Mouse (Mus musculus) cerebellum, adult 2 months (tissue): ENCODE measurements around the gene Atp2b4. TPM values are rescaled to one million over a fixed set of nuclear protein-coding genes. Genes with fewer than 3 reads are reported as not detected.

Source experiments
- DNase-seq, 2 experiments: peaks; one replicate each; pipeline ENCODE4 v3.0.0; 2021
- H3K27ac ChIP-seq: fragments of 200-500 bp; 2 replicates; pipeline ENCODE4 v1.5.1; 2012; ENCODE audit warnings: low read length, control low read depth, inconsistent platforms; ENCODE audit not compliant: insufficient read depth
- H3K27me3 ChIP-seq: fragments of 200-500 bp; 2 replicates; pipeline ENCODE4 v1.6.1; 2012; ENCODE audit warnings: inconsistent platforms, mild to moderate bottlenecking, low read length, moderate library complexity; ENCODE audit not compliant: control insufficient read depth, insufficient read depth
- H3K4me1 ChIP-seq: fragments of 200-500 bp; 2 replicates; pipeline ENCODE4 v1.6.1; 2011; ENCODE audit warnings: low read length; ENCODE audit not compliant: control insufficient read depth, insufficient read depth
- H3K4me3 ChIP-seq: fragments of 200-500 bp; replicated peaks from 2 replicates; pipeline ENCODE3; 2011; ENCODE audit warnings: mild to moderate bottlenecking, low read depth, low read length, control low read depth; ENCODE audit not compliant: insufficient read depth
- CTCF ChIP-seq: fragments of 200-500 bp; IDR thresholded peaks from 2 replicates; pipeline ENCODE4 v1.5.1; 2011; ENCODE audit warnings: low read depth, mild to moderate bottlenecking, control low read depth, low read length, moderate library complexity, borderline replicate concordance; ENCODE audit not compliant: insufficient read depth
- POLR2A ChIP-seq: fragments of 200-500 bp; IDR thresholded peaks from 2 replicates; pipeline ENCODE4 v1.6.1; 2011; ENCODE audit warnings: low read length, control low read depth, borderline replicate concordance; ENCODE audit not compliant: insufficient read depth
- WGBS: fragments of 180-500 bp; shearing (Covaris S2); methylation state at CpG from one replicate; pipeline ENCODE4 v1.1.7; 2018; 5-methylcytosine and 5-hydroxymethylcytosine counted together
- polyA plus RNA-seq: library from polyadenylated mRNA; depleted of rRNA; stranded (reverse); fragments of >200 nt; gene quantifications from 2 replicates; pipeline ENCODE4 v1.2.3, GENCODE M21; 2012

Atp2b4 gene
- polyA plus RNA-seq, 1 experiment, result 18.7 TPM

- Histone ChIP-seq H3K4me1 (no peaks in the 10 kb centered on the region), H3K27ac (no peak overlapping the region), H3K4me3 (no peak overlapping the region), H3K27me3 (no peaks in the 10 kb centered on the region)
- 58% methylated on average over 11 of the region's 11 CpGs for WGBS
- DNase-seq, result no peak
- no peak for TF ChIP-seq POLR2A
- TF ChIP-seq CTCF, result no peak
These were observed 136.5 kb downstream of the Atp2b4 start for GRCm38 (mm10) chr1:133664203-133664970.

- no peak for TF ChIP-seq CTCF
- no peak for TF ChIP-seq POLR2A
- H3K27ac ChIP-seq, result no peak overlapping the region
- H3K4me1 ChIP-seq, result peaks cover 1% of the 10 kb centered on the region; the same call in 1 of the 2 replicates
- no peaks in the 10 kb centered on the region for H3K27me3 ChIP-seq
- H3K4me3 ChIP-seq, result no peak overlapping the region
- no peak for DNase-seq
- WGBS, result 77% methylated on average over 4 of the region's 4 CpGs
These were observed 137.4 kb downstream of the Atp2b4 start for GRCm38 (mm10) chr1:133663427-133663826.

GRCm38 (mm10) chr1:133662941-133663340 is 137.9 kb downstream of the Atp2b4 start:
- Histone ChIP-seq H3K4me1 (peaks cover 3% of the 10 kb centered on the region; the same call in 1 of the 2 replicates), H3K27me3 (no peaks in the 10 kb centered on the region), H3K27ac (no peak overlapping the region), H3K4me3 (no peak overlapping the region)
- no peak for TF ChIP-seq CTCF
- TF ChIP-seq POLR2A, result no peak
- WGBS, result 96% methylated on average over 7 of the region's 7 CpGs
- DNase-seq, result no peak

- TF ChIP-seq CTCF (no peak), POLR2A (peak; percentile 68; the same call in 1 of the 2 replicates)
These were observed 139.5 kb downstream of the Atp2b4 start, which contains the start of gene Gm38394 for GRCm38 (mm10) chr1:133661203-133661933. TSS of gene Gm38394 (minus strand) at chr1:133661318.

GRCm38 (mm10) chr1:133660466-133661202 is 140.2 kb downstream of the Atp2b4 start, which contains the start of gene Zbed6:
TSS of gene Zbed6 (minus strand) at chr1:133660885.
- peak within 1 kb of the TSS; percentile 67; the same call in 1 of the 2 replicates for H3K27ac ChIP-seq
- peak; percentile 30 to 63 for DNase-seq
- 1% methylated on average over 41 of the region's 41 CpGs for WGBS
- peaks cover 7% of the 10 kb centered on the region; the same call in 1 of the 2 replicates for H3K4me1 ChIP-seq
- peak within 1 kb of the TSS; percentile 95 for H3K4me3 ChIP-seq
- H3K27me3 ChIP-seq, result no peaks in the 10 kb centered on the region
- no peak for TF ChIP-seq POLR2A
- no peak for TF ChIP-seq CTCF

More at GRCm38 (mm10) chr1:133661203-133661933, 139.5 kb downstream of the Atp2b4 start, which contains the start of gene Gm38394:
- H3K27ac ChIP-seq, result peak within 1 kb of the TSS; percentile 67; the same call in 1 of the 2 replicates
- WGBS, result 1% methylated on average over 26 of the region's 26 CpGs
- H3K4me1 ChIP-seq, result peaks cover 7% of the 10 kb centered on the region; the same call in 1 of the 2 replicates
- no peaks in the 10 kb centered on the region for H3K27me3 ChIP-seq
- DNase-seq, result peak; percentile 91 to 95
- H3K4me3 ChIP-seq, result peak within 1 kb of the TSS; percentile 95

- H3K27me3 ChIP-seq, result no peaks in the 10 kb centered on the region
- TF ChIP-seq POLR2A, result no peak
- TF ChIP-seq CTCF, result no peak
- DNase-seq, result no peak
- WGBS, result 60% methylated on average over 3 of the region's 3 CpGs
- no peak overlapping the region for H3K27ac ChIP-seq
- H3K4me3 ChIP-seq, result no peak overlapping the region
- H3K4me1 ChIP-seq, result peaks cover 14% of the 10 kb centered on the region; the same call in 1 of the 2 replicates
These were observed 142.0 kb downstream of the Atp2b4 start for GRCm38 (mm10) chr1:133658878-133659277.

- Histone ChIP-seq H3K4me3 (no peak overlapping the region), H3K27me3 (no peaks in the 10 kb centered on the region), H3K27ac (no peak overlapping the region), H3K4me1 (peaks cover 19% of the 10 kb centered on the region; the same call in 1 of the 2 replicates)
- no peak for TF ChIP-seq POLR2A
- no peak for TF ChIP-seq CTCF
- DNase-seq, result peak; percentile 27 to 42
- 32% methylated on average over 5 of the region's 5 CpGs for WGBS
These were observed 144.0 kb downstream of the Atp2b4 start for GRCm38 (mm10) chr1:133656811-133657210.
